Mouse (Mus musculus) liver, adult 2 months (tissue): ENCODE results near the gene Cacnb1. TPM values are rescaled to one million over a fixed set of nuclear protein-coding genes. Genes with fewer than 3 reads are reported as not detected.
A peak's percentile ranks its signal among the peaks of the same experiment; 100 is the strongest.

ENCODE experiments used
- DNase-seq: peaks from one replicate; pipeline ENCODE4 v3.0.0-alpha.2; 2011; ENCODE audit warnings: low read depth, low spot score; ENCODE audit errors: extremely low read depth
- H3K27ac ChIP-seq: fragments of 200-500 bp; replicated peaks from 2 replicates; pipeline ENCODE4 v1.5.1; 2012; ENCODE audit warnings: low read depth, mild to moderate bottlenecking, control low read depth, inconsistent platforms, low read length; ENCODE audit not compliant: insufficient read depth
- H3K27me3 ChIP-seq: fragments of 200-500 bp; 2 replicates; pipeline ENCODE4 v1.6.1; 2012; ENCODE audit warnings: mild to moderate bottlenecking, moderate library complexity, low read length, inconsistent platforms; ENCODE audit not compliant: control insufficient read depth, insufficient read depth
- H3K36me3 ChIP-seq: fragments of 200-500 bp; 2 replicates; pipeline ENCODE4 v1.6.1; 2012; ENCODE audit warnings: low read length, inconsistent platforms; ENCODE audit not compliant: control insufficient read depth, insufficient read depth
- H3K4me1 ChIP-seq: fragments of 200-500 bp; 2 replicates; pipeline ENCODE4 v1.6.1; 2011; ENCODE audit warnings: low read length; ENCODE audit not compliant: control insufficient read depth, insufficient read depth
- H3K4me3 ChIP-seq: fragments of 200-500 bp; 2 replicates; pipeline ENCODE4 v1.5.1; 2011; ENCODE audit warnings: low read depth, mild to moderate bottlenecking, control low read depth, low read length, moderate library complexity; ENCODE audit not compliant: insufficient read depth
- H3K79me2 ChIP-seq: fragments of 200-500 bp; 2 replicates; pipeline ENCODE4 v1.6.1; 2012; ENCODE audit warnings: inconsistent platforms, mild to moderate bottlenecking, low read length, moderate library complexity; ENCODE audit not compliant: control insufficient read depth, insufficient read depth
- H3K9ac ChIP-seq: fragments of 200-500 bp; 2 replicates; pipeline ENCODE4 v1.6.1; 2012; ENCODE audit warnings: low read depth, mild to moderate bottlenecking, control low read depth, inconsistent platforms, low read length
- CTCF ChIP-seq: fragments of 200-500 bp; IDR thresholded peaks from 2 replicates; pipeline ENCODE4 v1.5.1; 2011; ENCODE audit warnings: low read depth, low read length, control low read depth
- POLR2A ChIP-seq: fragments of 200-500 bp; IDR thresholded peaks from 2 replicates; pipeline ENCODE4 v1.6.1; 2011; ENCODE audit warnings: low read length, control low read depth; ENCODE audit not compliant: insufficient read depth; ENCODE audit errors: extremely low read depth
- WGBS: fragments of 180-500 bp; shearing (Covaris S2); methylation state at CpG from one replicate; pipeline ENCODE4 v1.1.7; 2018; 5-methylcytosine and 5-hydroxymethylcytosine counted together
- polyA plus RNA-seq: library from polyadenylated mRNA; depleted of rRNA; stranded (reverse); fragments of >200 nt; gene quantifications from 2 replicates; pipeline ENCODE4 v1.2.3, GENCODE M21; 2012
- total RNA-seq: library from RNA; depleted of rRNA; stranded (reverse); fragments of >200 nt; gene quantifications from 2 replicates; pipeline ENCODE4 v1.2.3, GENCODE M21; 2014

The Cacnb1 gene
- total and polyA plus RNA-seq, 2 experiments: 0.37 to 0.84 TPM

DNA sequence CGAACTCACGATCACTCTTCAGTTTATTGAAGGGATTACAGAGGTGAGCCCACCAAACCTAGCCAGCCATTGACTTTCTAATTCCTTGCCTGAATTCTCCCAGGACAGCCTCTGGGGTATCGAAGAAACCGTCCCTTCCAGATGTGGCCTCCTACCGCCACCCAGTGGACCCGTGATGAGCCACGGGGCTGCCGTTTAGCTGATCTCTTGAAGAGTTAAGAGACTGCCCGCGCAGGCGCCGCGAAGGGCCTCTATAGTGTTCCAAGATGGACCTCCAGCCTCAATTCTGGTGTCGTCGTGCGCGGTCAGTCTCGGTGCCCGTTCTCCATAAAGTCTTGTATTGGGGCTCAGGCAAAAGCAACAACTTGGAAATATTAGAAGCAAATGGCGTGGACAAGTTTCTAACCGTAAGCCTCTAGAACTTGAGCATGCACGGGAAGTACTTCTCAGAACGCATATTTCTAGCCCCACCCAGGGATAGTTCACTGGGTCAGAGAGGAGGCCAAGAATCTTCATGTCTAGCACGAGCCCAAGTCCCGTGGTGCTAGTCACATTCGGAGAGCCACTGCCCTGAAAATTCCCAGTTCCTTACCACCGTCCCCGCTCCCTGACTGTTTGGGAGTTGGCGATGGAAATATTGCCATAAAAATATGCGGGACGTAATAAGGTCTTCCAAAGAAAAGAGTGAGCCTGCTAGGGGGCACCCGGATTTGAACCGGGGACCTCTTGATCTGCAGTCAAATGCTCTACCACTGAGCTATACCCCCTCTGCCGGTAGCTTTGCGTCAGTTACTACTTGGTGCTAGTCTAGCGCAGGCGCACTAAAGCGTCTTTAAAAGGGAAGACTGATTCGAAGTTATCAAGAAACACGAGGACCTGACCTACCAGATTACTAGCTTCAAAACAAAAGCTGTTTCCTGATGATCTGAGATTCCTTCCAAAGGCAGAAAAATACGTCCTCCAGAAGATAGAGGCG is 35.0 kb downstream of the Cacnb1 start:
- H3K4me1 ChIP-seq: no peaks in the 10 kb centered on the region
- peak overlapping the region; percentile 85 for H3K4me3 ChIP-seq
- no peaks in the 10 kb centered on the region for H3K36me3 ChIP-seq
- peak overlapping the region; percentile 77 for H3K27ac ChIP-seq
- peak overlapping the region; percentile 89 for H3K9ac ChIP-seq
- H3K27me3 ChIP-seq: peaks cover 3% of the 10 kb centered on the region; the same call in 1 of the 2 replicates
- TF ChIP-seq CTCF (peak; percentile 94), POLR2A (no peak)
- under 1% methylated on average over 42 of the region's 42 CpGs for WGBS
- no peaks in the 10 kb centered on the region for H3K79me2 ChIP-seq
- DNase-seq: peak; percentile 89

DNA sequence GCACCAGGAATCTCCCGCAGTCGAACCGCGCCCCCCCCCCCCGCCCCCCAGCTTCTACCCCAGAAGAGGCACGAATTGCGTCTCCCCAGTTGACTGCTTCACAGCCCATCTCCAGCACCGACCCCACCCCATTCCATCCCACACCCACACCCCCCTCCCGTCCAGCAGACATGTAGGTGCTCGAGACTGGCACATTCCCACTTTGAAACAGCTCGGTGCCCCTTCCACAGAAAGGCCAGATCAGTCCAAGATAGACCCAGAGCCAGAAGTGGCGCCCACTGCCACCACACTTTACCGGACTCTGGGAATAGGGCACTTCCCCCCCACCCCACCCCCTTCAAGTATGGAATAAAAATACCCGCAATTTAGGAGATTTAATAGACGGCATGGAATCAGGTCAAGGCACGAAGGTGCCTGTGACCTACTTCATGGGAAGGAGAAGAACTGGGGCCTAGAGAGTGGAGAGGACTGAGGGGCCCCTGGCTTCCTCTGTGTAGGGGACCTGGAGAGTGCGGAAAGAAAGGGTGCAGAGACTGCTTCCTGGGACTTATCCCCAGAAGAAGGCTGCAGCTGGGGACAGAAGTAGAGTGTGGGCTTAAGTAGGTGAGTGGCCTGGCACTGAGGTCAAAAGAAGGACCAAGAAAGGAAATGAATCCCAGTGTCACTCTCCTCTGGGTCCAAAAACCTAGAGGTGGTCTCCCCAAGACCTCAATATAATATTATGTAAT is 35.9 kb downstream of the Cacnb1 start:
- TF ChIP-seq CTCF: no peak
- Histone ChIP-seq H3K4me1 (no peaks in the 10 kb centered on the region), H3K79me2 (no peaks in the 10 kb centered on the region), H3K9ac (no peak overlapping the region), H3K27ac (no peak overlapping the region), H3K4me3 (peak overlapping the region; percentile 64; the same call in 1 of the 2 replicates), H3K36me3 (no peaks in the 10 kb centered on the region), H3K27me3 (peaks cover 3% of the 10 kb centered on the region; the same call in 1 of the 2 replicates)
- WGBS: 44% methylated on average over 13 of the region's 17 CpGs
- no peak for DNase-seq

DNA sequence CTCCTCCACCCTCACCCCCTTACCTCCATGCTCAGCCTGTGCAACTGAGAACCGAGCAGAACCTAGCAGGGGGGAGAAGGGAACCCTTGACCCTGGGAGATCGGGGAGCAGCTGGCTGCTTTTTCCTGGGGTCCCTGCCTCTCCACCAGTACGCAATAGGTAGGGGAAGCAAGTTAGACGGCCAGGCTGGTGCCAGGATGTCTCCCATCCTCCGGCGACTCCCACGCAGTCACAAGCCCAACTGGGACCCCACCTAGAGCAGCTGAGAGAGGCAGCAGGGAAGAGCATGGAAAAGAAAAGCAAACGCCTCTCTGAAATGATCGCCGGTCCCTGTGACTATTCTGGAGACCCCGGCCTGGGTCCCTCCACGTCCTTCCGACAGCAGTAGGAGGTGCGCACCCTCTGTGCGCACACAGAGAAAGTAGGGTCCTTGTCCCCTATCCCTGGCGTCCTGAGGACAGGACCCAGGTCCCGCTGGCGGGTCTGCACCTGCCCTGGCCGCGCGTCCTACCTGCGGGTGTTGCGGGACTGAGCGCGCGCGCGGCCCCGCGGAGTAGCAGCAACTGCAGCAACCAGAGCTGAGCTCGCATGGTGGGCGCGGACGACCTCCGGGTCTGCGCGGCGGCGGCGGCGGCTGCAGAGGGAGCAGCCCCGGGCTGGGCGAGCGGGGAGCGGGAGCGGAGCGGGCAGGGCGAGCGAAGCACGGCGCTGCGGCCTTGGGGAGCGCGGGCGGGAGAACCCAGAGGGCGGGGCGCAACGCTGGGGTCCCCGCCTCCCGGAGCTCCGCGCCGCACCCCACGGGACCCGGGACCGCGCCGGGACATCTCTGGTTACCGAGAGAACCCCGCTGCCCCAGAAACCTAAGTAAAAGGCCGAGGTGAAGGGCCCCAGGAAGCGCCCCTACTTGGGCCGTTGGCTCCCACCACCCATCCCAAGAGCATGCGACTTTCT is 36.8 kb downstream of the Cacnb1 start, which contains the start of gene Plxdc1:
Gene Plxdc1, minus strand, starts transcription at position 718 of the 951 bp plus-strand sequence.
- H3K27me3 ChIP-seq: peaks cover 3% of the 10 kb centered on the region; the same call in 1 of the 2 replicates
- H3K4me1 ChIP-seq: no peaks in the 10 kb centered on the region
- H3K27ac ChIP-seq: no peak within 1 kb of the TSS
- TF ChIP-seq POLR2A (no peak), CTCF (no peak)
- WGBS: 5% methylated on average over 74 of the region's 74 CpGs
- H3K79me2 ChIP-seq: no peaks in the 10 kb centered on the region
- peak within 1 kb of the TSS; percentile 64 for H3K4me3 ChIP-seq
- no peak for DNase-seq
- H3K36me3 ChIP-seq: no peaks in the 10 kb centered on the region
- H3K9ac ChIP-seq: peak within 1 kb of the TSS; percentile 80

DNA sequence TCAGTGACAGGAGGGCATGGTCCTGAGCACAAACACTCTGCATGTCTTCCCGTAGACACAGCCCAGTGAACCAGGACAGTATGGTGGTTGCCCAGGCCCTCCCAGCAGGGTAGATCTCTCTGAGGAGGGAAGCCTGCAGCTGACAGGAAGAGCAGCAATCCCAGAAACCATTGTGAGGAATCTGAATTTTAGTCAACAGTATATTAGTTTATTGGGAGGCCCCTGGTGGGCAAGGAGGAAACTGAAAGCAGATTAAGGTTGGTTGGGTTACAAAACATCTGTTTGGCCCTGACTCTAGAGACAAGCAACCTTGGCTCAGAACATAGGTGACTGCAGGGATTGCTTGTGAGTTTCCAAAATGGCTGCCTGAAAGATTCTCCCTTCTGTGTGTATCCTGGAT is 38.9 kb downstream of the Cacnb1 start:
- no peak for TF ChIP-seq POLR2A
- TF ChIP-seq CTCF: no peak
- 88% methylated on average over 1 of the region's 1 CpGs for WGBS

DNA sequence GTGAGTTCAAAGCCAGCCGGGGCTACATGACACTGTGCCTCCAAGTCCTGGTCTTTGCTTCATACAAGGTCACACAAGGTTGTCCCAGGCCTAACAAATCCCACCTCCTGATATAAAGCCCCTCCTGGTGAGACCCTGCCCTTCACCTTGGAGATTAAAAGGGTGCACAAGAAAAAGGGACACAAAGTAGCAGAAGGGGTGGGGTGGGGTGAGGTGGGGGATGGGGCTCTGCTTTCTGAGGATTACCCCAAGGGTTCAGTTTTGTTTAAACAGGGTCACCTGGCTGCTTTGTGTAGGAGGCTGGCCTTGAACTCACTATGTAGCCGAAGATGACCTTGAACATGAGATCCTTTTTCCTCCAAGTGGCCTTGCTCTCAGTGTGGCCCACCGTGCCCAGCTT is 39.3 kb downstream of the Cacnb1 start:
- DNase-seq: no peak
- Histone ChIP-seq H3K36me3 (no peaks in the 10 kb centered on the region), H3K27ac (no peak overlapping the region), H3K79me2 (no peaks in the 10 kb centered on the region), H3K27me3 (peaks cover 3% of the 10 kb centered on the region; the same call in 1 of the 2 replicates), H3K9ac (no peak overlapping the region), H3K4me1 (no peaks in the 10 kb centered on the region), H3K4me3 (no peak overlapping the region)
- TF ChIP-seq CTCF: no peak
- no peak for TF ChIP-seq POLR2A
- 81% methylated on average over 3 of the region's 3 CpGs for WGBS

More for the DNA sequence above, 38.9 kb downstream of the Cacnb1 start:
- Histone ChIP-seq H3K79me2 (no peaks in the 10 kb centered on the region), H3K9ac (no peak overlapping the region), H3K27ac (no peak overlapping the region), H3K27me3 (peaks cover 3% of the 10 kb centered on the region; the same call in 1 of the 2 replicates), H3K4me1 (no peaks in the 10 kb centered on the region), H3K4me3 (no peak overlapping the region), H3K36me3 (no peaks in the 10 kb centered on the region)
- no peak for DNase-seq
